Mouse (Mus musculus) Patski (cell line): ENCODE data around the gene Slc4a3. TPM values are rescaled to one million over a fixed set of nuclear protein-coding genes. Genes with fewer than 3 reads are reported as not detected.

Source experiments
- ATAC-seq: fragments of 100-300 bp; one replicate; pipeline ENCODE4 v1.8.0; 2021
- CTCF ChIA-PET: fragments of 350-600 bp; sonication (Branson Sonifier 250); formaldehyde crosslinking; loops from one replicate; lab custom pipeline; 2022; ENCODE audit warnings: inconsistent platforms; lab: Charles Lee
- POLR2A ChIA-PET: fragments of 350-600 bp; sonication (Branson Sonifier 250); formaldehyde crosslinking; loops from one replicate; lab custom pipeline; 2022; ENCODE audit warnings: antibody characterized with exemption, inconsistent platforms; lab: Charles Lee
- DNase-seq: peaks from one replicate; pipeline ENCODE4 v3.0.0-alpha.2; 2011; ENCODE audit warnings: low read depth, low spot score
- H3K27me3 ChIP-seq: fragments of 371-371 bp; one replicate; pipeline ENCODE4 v1.5.1; 2021
- CTCF ChIP-seq: fragments of 100-300 bp; IDR thresholded peaks from one replicate; pipeline ENCODE4 v1.5.1; 2021
- in situ Hi-C: fragments of 300-500 bp; cut with MboI; formaldehyde crosslinking; loops from 3 replicates; pipeline ENCODE4 v1.11.1; 2018; ENCODE audit warnings: low pct_unique_long_range_greater_than_20kb, mixed read lengths
- polyA plus RNA-seq: library from polyadenylated mRNA; unstranded; gene quantifications from one replicate; pipeline ENCODE4 v1.2.3, GENCODE M21; 2021

Gene Slc4a3
- polyA plus RNA-seq, 1 experiment from 2014 or later = 60.2 TPM

DNA sequence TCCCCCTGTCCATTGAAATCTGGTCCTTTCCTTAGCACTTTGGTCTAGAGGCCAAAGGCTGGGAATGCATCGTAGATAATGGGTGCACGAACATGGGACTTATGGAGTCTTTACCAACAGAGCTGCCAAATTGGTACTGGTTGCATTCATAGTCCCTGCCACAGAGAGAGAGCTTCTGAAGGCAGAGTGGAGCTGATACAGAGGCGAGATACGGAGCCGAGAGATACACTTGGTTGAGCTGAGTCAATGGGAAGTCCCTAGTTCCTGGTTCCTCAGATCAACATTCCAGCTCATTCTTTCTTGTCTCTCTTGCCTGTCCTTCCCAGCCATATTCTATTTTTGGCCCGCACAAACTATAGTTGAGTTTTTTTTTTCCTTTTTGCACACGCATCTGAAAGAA, 27.6 kb downstream of the Slc4a3 start:
- CTCF ChIA-PET = interaction anchor here (1.1 to 4.1 kb wide), 2 partner anchors 10 to 14 kb away, joined by 4 to 13 read pairs; no protein-coding TSS in a partner anchor
- H3K27me3 ChIP-seq = peaks cover 28% of the 10 kb centered on the region
- in situ Hi-C loops = no loop called here
- no peak for ATAC-seq
- no peak for DNase-seq
- POLR2A ChIA-PET = interaction anchor here (1.4 kb wide), 1 partner anchor 78 kb away, joined by 3 read pairs; no protein-coding TSS in a partner anchor
- no peak for TF ChIP-seq CTCF

DNA sequence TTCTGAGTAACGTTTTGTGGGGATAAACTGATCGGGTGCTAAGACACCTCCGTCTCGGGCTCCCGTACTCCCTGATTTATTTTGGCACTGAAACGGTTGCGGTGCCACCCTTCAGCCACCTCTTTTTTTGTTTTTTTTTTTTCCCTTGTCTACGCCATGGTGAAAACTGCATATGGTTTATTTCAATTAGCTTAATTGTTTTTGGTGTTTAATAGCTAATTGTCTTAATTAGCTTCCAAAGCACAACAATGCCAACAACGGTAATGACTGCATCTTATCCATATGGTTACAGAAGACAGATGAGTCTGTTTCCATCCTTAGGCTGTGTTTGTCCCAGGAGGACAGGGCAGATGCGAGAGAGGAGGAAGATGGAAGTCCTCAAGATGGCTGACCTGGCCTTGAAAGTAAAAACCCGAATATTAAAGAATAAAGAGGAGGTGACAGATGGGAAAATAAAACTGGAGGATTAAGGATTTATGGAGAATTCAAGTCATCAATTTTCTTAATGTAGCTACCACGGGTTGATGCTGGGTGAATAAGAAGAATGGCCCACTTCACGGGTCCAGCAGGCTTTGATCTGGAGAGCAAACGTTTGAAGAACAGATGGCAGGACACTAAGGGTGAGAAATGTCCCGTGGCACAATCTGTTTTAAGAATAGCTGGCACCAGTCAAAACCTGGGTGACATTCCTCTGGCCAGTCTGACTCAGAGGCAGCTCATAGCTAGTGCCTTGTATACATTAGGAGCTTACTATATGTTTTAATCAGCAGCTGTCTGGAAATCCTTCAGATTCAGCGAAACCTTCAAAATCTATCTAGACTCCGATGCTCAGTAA, 28.6 kb downstream of the Slc4a3 start:
- in situ Hi-C loops = no loop called here
- DNase-seq = no peak
- ChIA-PET CTCF (interaction anchor here (4.1 kb wide), 1 partner anchor 15 kb away, joined by 13 read pairs; no protein-coding TSS in a partner anchor), POLR2A (interaction anchor here (0.5 to 1.4 kb wide), 2 partner anchors 11 to 19 kb away, joined by 4 to 5 read pairs; no protein-coding TSS in a partner anchor)
- ATAC-seq = no peak
- TF ChIP-seq CTCF = no peak
- H3K27me3 ChIP-seq = peaks cover 36% of the 10 kb centered on the region

DNA sequence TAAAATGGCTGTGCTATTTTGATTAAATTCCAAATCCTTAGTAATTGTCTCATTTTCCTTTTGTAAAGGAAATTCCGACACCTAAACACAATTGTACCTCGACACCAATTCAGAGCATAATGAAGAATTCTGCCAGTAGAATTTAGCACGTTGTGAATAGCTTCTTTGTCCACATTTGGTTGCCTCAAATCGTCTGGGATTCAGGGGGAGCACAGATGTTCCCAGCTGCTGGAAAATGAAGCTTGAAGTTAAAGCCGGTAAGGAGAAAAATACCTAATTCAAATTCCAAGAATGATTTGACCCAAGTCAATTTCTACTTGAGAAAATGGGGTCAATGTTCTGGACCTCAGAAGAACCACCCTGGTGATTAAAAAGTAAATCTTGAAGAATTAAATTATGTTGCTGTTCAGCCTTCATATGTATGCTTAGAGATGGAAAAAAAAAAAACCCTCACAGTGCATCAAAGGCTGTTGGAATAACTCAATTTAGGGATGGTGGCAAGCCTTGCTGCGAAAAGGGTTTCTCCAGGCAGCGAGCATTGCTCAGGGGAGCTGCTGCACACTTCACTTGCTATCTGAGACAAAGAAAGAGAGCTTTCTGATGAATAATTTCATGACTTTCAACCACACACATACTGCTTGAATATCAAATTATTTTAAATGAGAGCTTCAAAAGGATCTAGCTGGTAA, 36.0 kb downstream of the Slc4a3 start:
- peaks cover 20% of the 10 kb centered on the region for H3K27me3 ChIP-seq
- DNase-seq (no peak), ATAC-seq (no peak)
- CTCF ChIA-PET = interaction anchor here (0.6 to 1.0 kb wide), 2 partner anchors 24 to 238 kb away, joined by 3 read pairs; no protein-coding TSS in a partner anchor
- in situ Hi-C loops = no loop called here
- POLR2A ChIA-PET = no interaction called here
- TF ChIP-seq CTCF = no peak

DNA sequence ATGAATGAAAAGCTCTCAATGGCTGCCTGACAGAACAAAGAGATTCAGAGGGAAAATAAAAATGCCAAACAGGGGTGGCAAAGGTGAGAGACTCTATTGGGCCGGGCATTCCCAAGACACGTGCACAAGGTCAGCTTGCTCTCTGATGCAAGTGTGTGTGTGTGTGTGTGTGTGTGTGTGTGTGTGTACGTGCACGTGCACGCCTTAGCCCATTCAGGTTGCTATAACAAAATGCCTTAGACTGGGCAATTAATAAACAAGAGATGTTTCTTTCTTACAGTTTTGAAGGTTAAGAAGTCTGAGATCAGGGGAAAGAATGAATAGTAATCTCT, 36.5 kb downstream of the Slc4a3 start:
- peaks cover 20% of the 10 kb centered on the region for H3K27me3 ChIP-seq
- CTCF ChIA-PET = interaction anchor here (1.0 kb wide), 1 partner anchor 23 kb away, joined by 3 read pairs; no protein-coding TSS in a partner anchor
- POLR2A ChIA-PET = no interaction called here
- DNase-seq (no peak), ATAC-seq (no peak)
- in situ Hi-C loops = no loop called here
- no peak for TF ChIP-seq CTCF

DNA sequence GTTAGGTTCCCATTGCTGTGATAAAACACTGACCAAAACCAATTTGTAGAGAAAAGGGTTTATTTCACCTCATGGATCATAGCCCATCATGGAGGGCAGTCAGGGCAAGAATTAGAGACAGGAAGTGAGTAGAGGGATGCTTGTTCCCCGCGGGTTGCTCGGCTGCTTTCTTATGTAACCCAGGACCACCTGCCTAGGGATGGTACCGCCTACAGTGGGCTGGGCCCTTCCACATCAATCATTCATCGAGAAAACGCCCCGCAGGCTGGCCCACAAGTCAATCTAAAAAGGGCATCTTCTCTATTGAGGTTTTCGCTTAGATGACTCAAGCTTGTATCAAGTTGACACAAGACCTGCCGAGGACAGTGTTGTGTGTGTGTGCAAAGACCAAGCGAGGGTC, 37.0 kb downstream of the Slc4a3 start:
- DNase-seq (no peak), ATAC-seq (no peak)
- in situ Hi-C loops = no loop called here
- CTCF ChIA-PET = interaction anchor here (1.0 kb wide), 1 partner anchor 23 kb away, joined by 3 read pairs; no protein-coding TSS in a partner anchor
- POLR2A ChIA-PET = no interaction called here
- H3K27me3 ChIP-seq = peaks cover 20% of the 10 kb centered on the region
- no peak for TF ChIP-seq CTCF

DNA sequence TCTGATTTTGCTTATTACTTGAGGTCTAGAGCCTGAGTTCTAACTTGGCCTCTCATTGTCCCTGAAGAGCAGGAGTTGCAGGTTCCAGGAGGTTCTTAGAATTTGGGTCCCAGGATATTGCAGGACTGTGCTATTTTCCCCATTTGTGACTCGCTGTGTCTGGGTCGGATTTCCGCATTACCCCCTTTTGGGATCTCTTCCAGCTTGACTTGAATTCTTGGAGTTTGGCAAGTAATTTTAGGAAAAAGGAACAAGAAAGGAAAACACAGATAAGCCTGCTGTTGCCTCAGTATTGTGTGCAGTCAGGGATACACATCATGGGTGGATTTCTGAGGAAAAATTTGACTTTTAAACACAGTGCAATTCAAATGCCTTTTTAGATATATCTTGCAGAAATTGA, 40.7 kb downstream of the Slc4a3 start:
- DNase-seq (no peak), ATAC-seq (no peak)
- ChIA-PET POLR2A (no interaction called here), CTCF (interaction anchor here (2.3 kb wide), 1 partner anchor 110 kb away, joined by 5 read pairs; no protein-coding TSS in a partner anchor)
- in situ Hi-C loops = no loop called here
- peaks cover 4% of the 10 kb centered on the region for H3K27me3 ChIP-seq
- no peak for TF ChIP-seq CTCF

DNA sequence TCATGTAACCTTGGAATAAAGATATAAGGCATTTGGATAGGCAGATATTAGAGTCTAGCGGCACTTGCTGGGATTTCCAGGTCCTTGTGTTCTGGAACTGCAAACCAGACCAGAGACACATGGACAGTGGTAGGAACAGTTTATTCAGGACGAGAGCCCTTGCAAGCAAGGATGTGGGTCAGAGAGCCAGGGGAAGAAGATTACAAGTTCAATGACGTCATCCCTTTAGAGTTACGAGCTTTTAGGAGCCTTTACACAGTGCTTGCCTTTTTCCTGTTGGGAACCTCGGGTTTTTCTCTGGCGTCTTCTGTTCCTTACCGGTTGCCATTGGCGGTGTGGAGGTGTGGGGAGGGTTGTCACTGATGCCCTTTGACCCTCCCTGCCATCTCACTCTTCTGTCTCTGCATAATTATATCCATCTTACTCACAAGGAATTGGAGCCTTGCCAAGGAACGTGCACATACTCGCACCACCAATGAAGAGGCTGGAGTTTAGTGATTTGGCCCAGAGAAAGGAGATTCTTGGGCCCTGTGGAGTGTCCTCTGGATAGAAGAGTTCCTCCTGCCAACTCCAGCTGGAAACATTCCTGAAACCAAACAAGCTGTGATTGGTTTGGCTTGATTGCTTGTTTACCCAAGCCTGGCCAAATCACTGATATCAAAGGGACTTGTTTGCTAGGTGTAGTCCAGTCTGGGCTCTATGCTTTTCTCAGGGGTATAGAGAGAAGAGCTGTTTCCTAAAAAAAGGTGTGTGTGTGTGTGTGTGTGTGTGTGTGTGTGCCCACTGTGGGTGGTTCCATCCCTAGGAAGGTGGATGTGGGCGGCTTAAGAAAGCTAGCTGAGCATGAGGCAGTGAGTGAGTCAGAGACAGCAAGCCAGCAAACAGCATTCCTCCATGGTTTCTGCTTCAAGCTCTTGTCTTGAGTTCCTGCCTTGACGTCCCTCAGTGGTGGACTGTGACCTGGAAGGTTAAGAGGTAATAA, 42.0 kb downstream of the Slc4a3 start:
- in situ Hi-C loops = no loop called here
- ATAC-seq (no peak), DNase-seq (no peak)
- ChIA-PET CTCF (interaction anchor here (0.9 to 2.3 kb wide), 6 partner anchors 8 to 111 kb away, joined by 3 to 5 read pairs (median 4); no protein-coding TSS in a partner anchor), POLR2A (interaction anchor here (0.6 kb wide), 1 partner anchor 101 kb away, joined by 4 read pairs; no protein-coding TSS in a partner anchor)
- H3K27me3 ChIP-seq = peaks cover 10% of the 10 kb centered on the region
- no peak for TF ChIP-seq CTCF

DNA sequence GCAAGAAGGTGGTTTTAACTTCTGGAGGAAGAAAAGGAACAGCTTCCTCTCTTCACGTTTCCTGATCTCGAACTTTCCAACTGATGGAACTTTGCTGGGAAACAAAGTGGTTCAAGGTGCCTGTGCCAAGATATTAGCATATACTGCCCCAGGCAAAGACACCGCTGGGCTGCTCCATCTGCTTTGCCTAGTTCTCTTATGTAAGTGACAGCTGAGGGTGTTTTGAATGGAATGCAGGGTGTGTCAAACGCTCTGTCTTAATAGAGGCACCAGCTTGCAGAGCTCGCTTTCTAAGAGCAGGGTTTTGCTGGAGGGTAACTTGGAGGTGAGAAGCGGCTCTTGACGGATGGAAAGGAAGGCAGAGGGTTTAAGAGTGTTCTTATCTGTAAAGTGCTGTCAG, 42.8 kb downstream of the Slc4a3 start:
- H3K27me3 ChIP-seq = peaks cover 10% of the 10 kb centered on the region
- ATAC-seq = no peak
- TF ChIP-seq CTCF = no peak
- no peak for DNase-seq
- in situ Hi-C loops = no loop called here
- CTCF ChIA-PET = interaction anchor here (0.9 to 1.7 kb wide), 4 partner anchors 8 to 64 kb away, joined by 3 to 5 read pairs (median 4); no protein-coding TSS in a partner anchor
- POLR2A ChIA-PET = interaction anchor here (0.6 kb wide), 2 partner anchors 102 to 421 kb away, joined by 3 to 4 read pairs; partner anchors contain the start of gene Zfand2b

DNA sequence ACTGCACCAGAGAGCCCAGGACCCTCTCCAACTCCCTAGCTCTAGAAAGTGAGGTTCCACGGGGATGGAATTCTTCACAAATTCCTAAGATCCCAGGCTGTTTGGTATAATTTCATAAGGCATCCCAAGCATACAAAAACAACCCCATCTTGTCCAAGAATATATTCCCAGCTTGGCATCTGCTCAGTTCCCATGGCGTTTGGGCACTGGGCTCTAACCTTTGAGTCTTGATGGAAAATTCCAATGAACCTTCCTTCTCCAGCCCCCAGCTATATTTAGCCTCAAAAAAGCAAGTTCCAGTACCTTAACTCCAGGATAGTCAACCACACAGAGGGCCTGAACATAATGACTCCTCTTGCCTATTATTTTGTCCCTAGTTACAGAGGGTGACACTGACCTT, 43.9 kb downstream of the Slc4a3 start:
- ChIA-PET POLR2A (no interaction called here), CTCF (interaction anchor here (0.9 to 1.3 kb wide), 2 partner anchors 30 to 113 kb away, joined by 3 read pairs; no protein-coding TSS in a partner anchor)
- H3K27me3 ChIP-seq = peaks cover 10% of the 10 kb centered on the region
- in situ Hi-C loops = loop anchor here (10.0 kb wide), 1 partner anchor 115 kb away; the partner anchor contains the start of genes Chpf and Tmem198
- ATAC-seq = no peak
- DNase-seq = no peak
- TF ChIP-seq CTCF = no peak
